Mouse (Mus musculus) testis, adult 10 weeks (tissue): ENCODE data around the gene Ipo13. TPM values are rescaled to one million over a fixed set of nuclear protein-coding genes. Genes with fewer than 3 reads are reported as not detected.

ENCODE experiments used
- polyA plus RNA-seq: library from polyadenylated mRNA; stranded (reverse); fragments of 350-450 nt; fragmentation: Illumina TruSeq; extraction: RNeasy Lipid Tissue Mini Kit (QIAGEN cat#74804); gene quantifications from one replicate; pipeline ENCODE4 v1.2.3, GENCODE M21; 2014; ENCODE audit warnings: low read depth, low replicate concordance

The Ipo13 gene
- 18.1 TPM for polyA plus RNA-seq

GRCm38 (mm10) chr4:117914591-117915442, at the start of gene Ipo13:
TSS of gene Ipo13 (minus strand) at chr4:117914999.

GRCm38 (mm10) chr4:117929391-117929881, 14.6 kb upstream of the Ipo13 start, which contains the start of gene Artn:
TSS of gene Artn (minus strand) at chr4:117929763.

GRCm38 (mm10) chr4:117891738-117892161, 23.0 kb downstream of the Ipo13 start, which contains the start of gene Dph2:
TSS of gene Dph2 (minus strand) at chr4:117892032.

GRCm38 (mm10) chr4:117887133-117887532, 27.7 kb downstream of the Ipo13 start, which contains the start of gene Atp6v0b:
TSS of gene Atp6v0b (minus strand) at chr4:117887333.

GRCm38 (mm10) chr4:117882701-117883691, 31.8 kb downstream of the Ipo13 start, which contains the start of gene B4galt2:
TSS of gene B4galt2 (minus strand) at chr4:117883487.

GRCm38 (mm10) chr4:117872471-117872886, 42.3 kb downstream of the Ipo13 start, which contains the start of gene Ccdc24:
TSS of gene Ccdc24 (minus strand) at chr4:117872557.

Other genes starting within 250 kb of the Ipo13 start
- gene Dmap1, start 232.7 kb downstream of the Ipo13 start, polyA plus RNA-seq = 3.0 TPM
- gene Gm12845, start 190.6 kb downstream of the Ipo13 start, polyA plus RNA-seq = not detected
- gene Klf17, start 149.4 kb downstream of the Ipo13 start, polyA plus RNA-seq = 14.5 TPM
- gene Slc6a9, start 80.5 kb downstream of the Ipo13 start, polyA plus RNA-seq = 0.34 TPM
- 6.1 TPM for gene Ccdc24, start 42.4 kb downstream of the Ipo13 start, polyA plus RNA-seq
- 0.81 TPM for gene B4galt2, start 31.5 kb downstream of the Ipo13 start, polyA plus RNA-seq
- gene Atp6v0b, start 27.7 kb downstream of the Ipo13 start, polyA plus RNA-seq = 30.7 TPM
- 1.7 TPM for gene Dph2, start 23.0 kb downstream of the Ipo13 start, polyA plus RNA-seq
- 1.4 TPM for gene Artn, start 14.8 kb upstream of the Ipo13 start, polyA plus RNA-seq
- 0.13 TPM for gene St3gal3, start 219.9 kb upstream of the Ipo13 start, polyA plus RNA-seq